Mouse (Mus musculus) layer of hippocampus, adult 9-10 months (tissue): ENCODE measurements around the gene Mypn.

Experiments
- DNase-seq: peaks from one replicate; pipeline ENCODE4 v3.0.0; 2022; ENCODE audit warnings: low spot score

Mypn gene

GRCm38 (mm10) chr10:63203728-63204127 lies at the start of gene Mypn:
Gene Mypn (minus strand): TSS chr10:63203952.
- DNase-seq = no peak

GRCm38 (mm10) chr10:63248421-63248820 lies 44.7 kb upstream of the Mypn start:
- no peak for DNase-seq

- no peak for DNase-seq
These were observed 43.7 kb upstream of the Mypn start for GRCm38 (mm10) chr10:63247457-63247856.

GRCm38 (mm10) chr10:63245846-63246245 lies 42.1 kb upstream of the Mypn start:
- DNase-seq = no peak

- DNase-seq = no peak
These were observed 41.0 kb upstream of the Mypn start for GRCm38 (mm10) chr10:63244746-63245145.

- DNase-seq = no peak
These were observed 40.4 kb upstream of the Mypn start for GRCm38 (mm10) chr10:63244055-63244671.

GRCm38 (mm10) chr10:63243493-63244054 lies 39.8 kb upstream of the Mypn start, which contains the start of gene Herc4:
Gene Herc4 (plus strand): TSS chr10:63243810.
- DNase-seq = peak; percentile 62

- no peak for DNase-seq
These were observed 39.2 kb upstream of the Mypn start for GRCm38 (mm10) chr10:63242798-63243435.

- DNase-seq = no peak
These were observed 37.1 kb upstream of the Mypn start for GRCm38 (mm10) chr10:63240868-63241271.

- no peak for DNase-seq
These were observed 36.1 kb upstream of the Mypn start for GRCm38 (mm10) chr10:63239848-63240247.

GRCm38 (mm10) chr10:63238090-63238489 lies 34.3 kb upstream of the Mypn start:
- no peak for DNase-seq

GRCm38 (mm10) chr10:63237206-63237605 lies 33.5 kb upstream of the Mypn start:
- no peak for DNase-seq

- DNase-seq = no peak
These were observed 32.9 kb upstream of the Mypn start for GRCm38 (mm10) chr10:63236663-63237062.

GRCm38 (mm10) chr10:63235889-63236288 lies 32.1 kb upstream of the Mypn start:
- no peak for DNase-seq

- peak; percentile 17 for DNase-seq
These were observed 30.4 kb upstream of the Mypn start for GRCm38 (mm10) chr10:63234133-63234532.

- DNase-seq = no peak
These were observed 27.9 kb upstream of the Mypn start for GRCm38 (mm10) chr10:63231630-63232029.

GRCm38 (mm10) chr10:63230854-63231253 lies 27.1 kb upstream of the Mypn start:
- no peak for DNase-seq

GRCm38 (mm10) chr10:63230266-63230665 lies 26.5 kb upstream of the Mypn start:
- DNase-seq = no peak

GRCm38 (mm10) chr10:63224341-63224740 lies 20.6 kb upstream of the Mypn start:
- no peak for DNase-seq

- DNase-seq = no peak
These were observed 17.5 kb upstream of the Mypn start for GRCm38 (mm10) chr10:63221081-63221783.

GRCm38 (mm10) chr10:63208871-63209270 lies 5.1 kb upstream of the Mypn start:
- no peak for DNase-seq

GRCm38 (mm10) chr10:63203002-63203401 lies 750 bp downstream of the Mypn start:
- DNase-seq = no peak

GRCm38 (mm10) chr10:63201534-63201933 lies 2.2 kb downstream of the Mypn start:
- no peak for DNase-seq
